Mouse (Mus musculus) liver, embryonic 13.5 days (tissue): ENCODE measurements around the gene D430041D05Rik. TPM values are rescaled to one million over a fixed set of nuclear protein-coding genes. Genes with fewer than 3 reads are reported as not detected.

Experiments used
- ATAC-seq: fragments of 200-750 bp; cut with Nextera tagmentation; 2 replicates; pipeline ENCODE4 v1.8.0; 2017; ENCODE audit warnings: low read depth, mild to moderate bottlenecking, moderate number of reproducible peaks, moderate library complexity
- DNase-seq: peaks from one replicate; pipeline ENCODE4 v3.0.0; 2022
- H3K27ac ChIP-seq: fragments of 300-500 bp; sonication (generic); 2 replicates; pipeline ENCODE4 v1.5.1; 2015; ENCODE audit warnings: moderate library complexity, mild to moderate bottlenecking, inconsistent platforms
- H3K27me3 ChIP-seq: fragments of 300-500 bp; sonication (generic); 2 replicates; pipeline ENCODE4 v1.6.1; 2015; ENCODE audit warnings: mild to moderate bottlenecking, inconsistent platforms
- H3K36me3 ChIP-seq: fragments of 300-500 bp; sonication (generic); 2 replicates; pipeline ENCODE4 v1.6.1; 2015; ENCODE audit warnings: mild to moderate bottlenecking, inconsistent platforms
- H3K4me1 ChIP-seq: fragments of 300-500 bp; sonication (generic); replicated peaks from 2 replicates; pipeline ENCODE4 v1.6.1; 2015; ENCODE audit warnings: inconsistent platforms
- H3K4me2 ChIP-seq: fragments of 300-500 bp; sonication (generic); 2 replicates; pipeline ENCODE4 v1.6.1; 2015; ENCODE audit warnings: inconsistent platforms, mild to moderate bottlenecking, moderate library complexity
- H3K4me3 ChIP-seq: fragments of 300-500 bp; sonication (generic); replicated peaks from 2 replicates; pipeline ENCODE4 v1.5.1; 2015; ENCODE audit warnings: mild to moderate bottlenecking, inconsistent platforms
- H3K9ac ChIP-seq: fragments of 300-500 bp; sonication (generic); 2 replicates; pipeline ENCODE4 v1.6.1; 2015; ENCODE audit warnings: mild to moderate bottlenecking, inconsistent platforms
- H3K9me3 ChIP-seq: fragments of 300-500 bp; sonication (generic); replicated peaks from 2 replicates; pipeline ENCODE4 v1.6.1; 2016; ENCODE audit warnings: inconsistent platforms
- WGBS: fragments of 180-500 bp; shearing (Covaris S2); methylation state at CpG from one replicate; pipeline ENCODE4 v1.1.7; 2015; ENCODE audit not compliant: insufficient replicate concordance; 5-methylcytosine and 5-hydroxymethylcytosine counted together
- polyA plus RNA-seq: library from polyadenylated mRNA; unstranded; fragments of >200 nt; fragmentation: Nextera tagmentation; extraction: Ambion mirVana; gene quantifications from 2 replicates; pipeline ENCODE4 v1.2.1, GENCODE M21; 2015

D430041D05Rik gene
- polyA plus RNA-seq, 1 experiment from 2014 or later, result 0.01 TPM

- H3K27ac ChIP-seq, result no peak overlapping the region
- H3K27me3 ChIP-seq, result no peaks in the 10 kb centered on the region
- peaks cover 45% of the 10 kb centered on the region for H3K36me3 ChIP-seq
- H3K4me3 ChIP-seq, result no peak overlapping the region
- H3K4me2 ChIP-seq, result no peak overlapping the region
- ATAC-seq, result no peak
- H3K4me1 ChIP-seq, result no peaks in the 10 kb centered on the region
- H3K9ac ChIP-seq, result no peak overlapping the region
- no peak for DNase-seq
- 89% methylated on average over 5 of the region's 5 CpGs for WGBS
- H3K9me3 ChIP-seq, result no peaks in the 10 kb centered on the region
Measured at GRCm38 (mm10) chr2:104430566-104430965, 19.8 kb upstream of the D430041D05Rik start.

GRCm38 (mm10) chr2:104426112-104426511 is 15.3 kb upstream of the D430041D05Rik start:
- Histone ChIP-seq H3K27ac (no peak overlapping the region), H3K4me2 (no peak overlapping the region), H3K27me3 (no peaks in the 10 kb centered on the region), H3K4me3 (no peak overlapping the region), H3K9me3 (no peaks in the 10 kb centered on the region), H3K4me1 (no peaks in the 10 kb centered on the region), H3K9ac (no peak overlapping the region), H3K36me3 (peaks cover 14% of the 10 kb centered on the region)
- DNase-seq, result no peak
- 72% methylated on average over 3 of the region's 3 CpGs for WGBS
- ATAC-seq, result no peak

- Histone ChIP-seq H3K4me1 (no peaks in the 10 kb centered on the region), H3K9me3 (no peaks in the 10 kb centered on the region), H3K9ac (no peak overlapping the region), H3K27me3 (no peaks in the 10 kb centered on the region), H3K4me2 (no peak overlapping the region), H3K27ac (no peak overlapping the region), H3K36me3 (no peaks in the 10 kb centered on the region), H3K4me3 (no peak overlapping the region)
- 8% methylated on average over 1 of the region's 1 CpGs for WGBS
- no peak for DNase-seq
- no peak for ATAC-seq
Measured at GRCm38 (mm10) chr2:104422230-104422629, 11.4 kb upstream of the D430041D05Rik start.

- 19% methylated on average over 4 of the region's 4 CpGs for WGBS
- DNase-seq (no peak), ATAC-seq (no peak)
- Histone ChIP-seq H3K4me3 (no peak overlapping the region), H3K4me1 (no peaks in the 10 kb centered on the region), H3K9me3 (no peaks in the 10 kb centered on the region), H3K4me2 (no peak overlapping the region), H3K27ac (no peak overlapping the region), H3K36me3 (no peaks in the 10 kb centered on the region), H3K27me3 (no peaks in the 10 kb centered on the region), H3K9ac (no peak overlapping the region)
Measured at GRCm38 (mm10) chr2:104420805-104421204, 10.0 kb upstream of the D430041D05Rik start.

GRCm38 (mm10) chr2:104419999-104420398 is 9.2 kb upstream of the D430041D05Rik start:
- Histone ChIP-seq H3K27ac (no peak overlapping the region), H3K27me3 (no peaks in the 10 kb centered on the region), H3K4me1 (no peaks in the 10 kb centered on the region), H3K4me2 (no peak overlapping the region), H3K36me3 (no peaks in the 10 kb centered on the region), H3K9me3 (no peaks in the 10 kb centered on the region), H3K4me3 (no peak overlapping the region), H3K9ac (no peak overlapping the region)
- ATAC-seq, result no peak
- DNase-seq, result no peak
- WGBS, result 68% methylated on average over 1 of the region's 1 CpGs

GRCm38 (mm10) chr2:104419411-104419810 is 8.6 kb upstream of the D430041D05Rik start:
- no peak overlapping the region for H3K27ac ChIP-seq
- H3K4me1 ChIP-seq, result no peaks in the 10 kb centered on the region
- H3K4me2 ChIP-seq, result no peak overlapping the region
- DNase-seq (no peak), ATAC-seq (no peak)
- no peaks in the 10 kb centered on the region for H3K36me3 ChIP-seq
- H3K27me3 ChIP-seq, result no peaks in the 10 kb centered on the region
- no peaks in the 10 kb centered on the region for H3K9me3 ChIP-seq
- no peak overlapping the region for H3K4me3 ChIP-seq
- 51% methylated on average over 2 of the region's 2 CpGs for WGBS
- no peak overlapping the region for H3K9ac ChIP-seq

- H3K4me2 ChIP-seq, result no peak overlapping the region
- H3K27me3 ChIP-seq, result peaks cover 58% of the 10 kb centered on the region
- no peak overlapping the region for H3K9ac ChIP-seq
- no peak overlapping the region for H3K4me3 ChIP-seq
- ATAC-seq, result no peak
- no peaks in the 10 kb centered on the region for H3K9me3 ChIP-seq
- no peak for DNase-seq
- peaks cover 3% of the 10 kb centered on the region for H3K4me1 ChIP-seq
- WGBS, result 63% methylated on average over 3 of the region's 3 CpGs
- H3K36me3 ChIP-seq, result no peaks in the 10 kb centered on the region
- no peak overlapping the region for H3K27ac ChIP-seq
Measured at GRCm38 (mm10) chr2:104413011-104413410, 2.2 kb upstream of the D430041D05Rik start.

GRCm38 (mm10) chr2:104412496-104412895 is 1.7 kb upstream of the D430041D05Rik start:
- Histone ChIP-seq H3K4me2 (no peak overlapping the region), H3K36me3 (no peaks in the 10 kb centered on the region), H3K9me3 (no peaks in the 10 kb centered on the region), H3K9ac (no peak overlapping the region), H3K4me3 (no peak overlapping the region), H3K4me1 (peaks cover 3% of the 10 kb centered on the region), H3K27me3 (peaks cover 64% of the 10 kb centered on the region), H3K27ac (no peak overlapping the region)
- ATAC-seq, result no peak
- WGBS, result 12% methylated on average over 4 of the region's 4 CpGs
- no peak for DNase-seq

- H3K36me3 ChIP-seq, result no peaks in the 10 kb centered on the region
- H3K4me2 ChIP-seq, result no peak overlapping the region
- no peak overlapping the region for H3K27ac ChIP-seq
- no peak overlapping the region for H3K4me3 ChIP-seq
- H3K9ac ChIP-seq, result no peak overlapping the region
- 70% methylated on average over 7 of the region's 7 CpGs for WGBS
- peaks cover 70% of the 10 kb centered on the region for H3K27me3 ChIP-seq
- H3K9me3 ChIP-seq, result no peaks in the 10 kb centered on the region
- ATAC-seq (no peak), DNase-seq (no peak)
- H3K4me1 ChIP-seq, result peaks cover 3% of the 10 kb centered on the region
Measured at GRCm38 (mm10) chr2:104411806-104412205, 993 bp upstream of the D430041D05Rik start.

- no peak for ATAC-seq
- Histone ChIP-seq H3K9ac (no peak overlapping the region; the same call in 1 of the 2 replicates), H3K27ac (no peak overlapping the region), H3K36me3 (no peaks in the 10 kb centered on the region), H3K4me1 (peaks cover 3% of the 10 kb centered on the region), H3K4me3 (peak overlapping the region; percentile 46), H3K9me3 (no peaks in the 10 kb centered on the region), H3K27me3 (peaks cover 76% of the 10 kb centered on the region), H3K4me2 (peak overlapping the region; percentile 67)
- DNase-seq, result no peak
- WGBS, result 2% methylated on average over 95 of the region's 111 CpGs
Measured at GRCm38 (mm10) chr2:104409851-104410821, 677 bp downstream of the D430041D05Rik start.

- WGBS, result 57% methylated on average over 7 of the region's 7 CpGs
- H3K9me3 ChIP-seq, result no peaks in the 10 kb centered on the region
- peaks cover 71% of the 10 kb centered on the region for H3K27me3 ChIP-seq
- no peaks in the 10 kb centered on the region for H3K36me3 ChIP-seq
- H3K27ac ChIP-seq, result no peak overlapping the region
- peaks cover 3% of the 10 kb centered on the region for H3K4me1 ChIP-seq
- DNase-seq (no peak), ATAC-seq (no peak)
- H3K4me2 ChIP-seq, result no peak overlapping the region
- H3K4me3 ChIP-seq, result no peak overlapping the region
- H3K9ac ChIP-seq, result no peak overlapping the region
Measured at GRCm38 (mm10) chr2:104408351-104408750, 2.5 kb downstream of the D430041D05Rik start.

- H3K36me3 ChIP-seq, result no peaks in the 10 kb centered on the region
- no peak overlapping the region for H3K9ac ChIP-seq
- no peaks in the 10 kb centered on the region for H3K9me3 ChIP-seq
- no peak overlapping the region for H3K4me3 ChIP-seq
- ATAC-seq (no peak), DNase-seq (no peak)
- WGBS, result 37% methylated on average over 4 of the region's 4 CpGs
- H3K4me2 ChIP-seq, result no peak overlapping the region
- peaks cover 66% of the 10 kb centered on the region for H3K27me3 ChIP-seq
- peaks cover 3% of the 10 kb centered on the region for H3K4me1 ChIP-seq
- H3K27ac ChIP-seq, result no peak overlapping the region
Measured at GRCm38 (mm10) chr2:104407913-104408312, 2.9 kb downstream of the D430041D05Rik start.
